Mouse (Mus musculus): ENCODE data around the gene Cadm4.
"Not testable (repeated sequence)": the region's sequence is repeated elsewhere in the genome, so short reads cannot be mapped to it uniquely, and the experiment has no call there.

The Cadm4 gene

GRCm38 (mm10) chr7:24501492-24501891 is 19.7 kb downstream of the Cadm4 start:
- no peak for DNase-seq (ENCODE audit: low spot score)

- no peak for DNase-seq (ENCODE audit: low spot score)
Observed at GRCm38 (mm10) chr7:24504004-24504403, 22.2 kb downstream of the Cadm4 start.

GRCm38 (mm10) chr7:24504868-24505267 is 23.0 kb downstream of the Cadm4 start:
- DNase-seq (ENCODE audit: low spot score): peak; percentile 67

GRCm38 (mm10) chr7:24505447-24506064 is 23.7 kb downstream of the Cadm4 start:
- no peak for DNase-seq (ENCODE audit: low spot score)

GRCm38 (mm10) chr7:24506065-24506459 is 24.2 kb downstream of the Cadm4 start:
- DNase-seq (ENCODE audit: low spot score): no peak

- DNase-seq (ENCODE audit: low spot score): no peak
Observed at GRCm38 (mm10) chr7:24506476-24506837, 24.6 kb downstream of the Cadm4 start.

- peak; percentile 91 for DNase-seq (ENCODE audit: low spot score)
Observed at GRCm38 (mm10) chr7:24506838-24507725, 25.3 kb downstream of the Cadm4 start, which contains the start of gene Zfp428. TSS of gene Zfp428 (plus strand) at chr7:24507006.

- DNase-seq (ENCODE audit: low spot score): no peak
Observed at GRCm38 (mm10) chr7:24507726-24508114, 25.9 kb downstream of the Cadm4 start.

GRCm38 (mm10) chr7:24512355-24512754 is 30.5 kb downstream of the Cadm4 start, which contains the start of gene AC161166.1:
TSS of gene AC161166.1 (minus strand) at chr7:24512455.
- no peak for DNase-seq (ENCODE audit: low spot score)

- DNase-seq (ENCODE audit: low spot score): peak; percentile 19
Observed at GRCm38 (mm10) chr7:24516319-24516718, 34.5 kb downstream of the Cadm4 start.

GRCm38 (mm10) chr7:24517077-24517476 is 35.3 kb downstream of the Cadm4 start:
- DNase-seq (ENCODE audit: low spot score): no peak

GRCm38 (mm10) chr7:24517654-24518053 is 35.8 kb downstream of the Cadm4 start:
- DNase-seq (ENCODE audit: low spot score): no peak

- no peak for DNase-seq (ENCODE audit: low spot score)
Observed at GRCm38 (mm10) chr7:24519130-24519529, 37.3 kb downstream of the Cadm4 start.

- not testable (repeated sequence) for DNase-seq (ENCODE audit: low spot score)
Observed at GRCm38 (mm10) chr7:24520054-24520453, 38.2 kb downstream of the Cadm4 start.

GRCm38 (mm10) chr7:24522805-24523204 is 41.0 kb downstream of the Cadm4 start:
- no peak for DNase-seq (ENCODE audit: low spot score)

GRCm38 (mm10) chr7:24523723-24524122 is 41.9 kb downstream of the Cadm4 start:
- DNase-seq (ENCODE audit: low spot score): no peak

GRCm38 (mm10) chr7:24524978-24525377 is 43.2 kb downstream of the Cadm4 start:
- DNase-seq (ENCODE audit: low spot score): no peak

GRCm38 (mm10) chr7:24525686-24526420 is 44.0 kb downstream of the Cadm4 start:
- no peak for DNase-seq (ENCODE audit: low spot score)

- no peak for DNase-seq (ENCODE audit: low spot score)
Observed at GRCm38 (mm10) chr7:24528861-24529260, 47.0 kb downstream of the Cadm4 start.

- no peak for DNase-seq (ENCODE audit: low spot score)
Observed at GRCm38 (mm10) chr7:24529580-24529979, 47.8 kb downstream of the Cadm4 start.

GRCm38 (mm10) chr7:24530062-24530931 is 48.5 kb downstream of the Cadm4 start, which contains the start of gene Irgq:
TSS of gene Irgq (plus strand) at chr7:24530689.
- DNase-seq (ENCODE audit: low spot score): peak; percentile 100

All from embryo, embryonic 10 days (tissue).